Mouse (Mus musculus): ENCODE measurements at regions not wholly inside any gene's neighbourhood (a gene's known extent, or its start where the extent isn't known, plus 50 kb on each side); places are given as distances from the start of the nearest gene placed in this dataset.

- TF ChIP-seq CTCF (IDR thresholded peaks at IDR 0.05; ENCODE audit: borderline replicate concordance, insufficient read depth, low read length) (no peak), POLR2A (IDR thresholded peaks at IDR 0.05; ENCODE audit: low read depth, low read length) (no peak)
Observed at GRCm38 (mm10) chr11:40972806-40973205, 217.7 kb upstream of the Ccng1 start.
